27 mouse cellular contexts compared by ENCODE assay signal in genomic region chr3:129131140-129131539, GRCm38 (mm10).
DNase-seq lines count a peak whose midpoint lies in the region; ATAC-seq lines count a peak whose summit lies in the region.
"Had no signal": no experiment of that assay in that cellular context is flagged by ENCODE, and none has a peak within 500 bp of the region (broad histone marks: within the 10 kb centered on the region; RNA-seq: fewer than 3 reads in every experiment).

No protein-coding gene starts in this region.

- no peaks in the 10 kb centered on the region for H3K36me3 ChIP-seq in embryonic facial prominence, embryonic 11.5 days (replicated peaks; ENCODE audit: control insufficient read depth, insufficient read depth, low read depth, low read length)
- H3K36me3 ChIP-seq in embryonic facial prominence, embryonic 10.5 days (replicated peaks), result no peaks in the 10 kb centered on the region
- no peaks in the 10 kb centered on the region for H3K36me3 ChIP-seq in hindbrain, embryonic 10.5 days
- H3K36me3 ChIP-seq in hindbrain, embryonic 14.5 days (replicated peaks; ENCODE audit: control insufficient read depth, insufficient read depth), result no peaks in the 10 kb centered on the region
- H3K36me3 ChIP-seq: embryonic facial prominence, embryonic 13.5 days; heart, embryonic 10.5 days; heart, embryonic 15.5 days; hindbrain, embryonic 15.5 days; kidney, embryonic 15.5 days; limb, embryonic 13.5 days; lung, embryonic 15.5 days had no signal

- no peak overlapping the region for H3K27ac ChIP-seq in embryonic facial prominence, embryonic 11.5 days (replicated peaks; ENCODE audit: low read depth, low read length)
- H3K27ac ChIP-seq in embryonic facial prominence, embryonic 10.5 days (replicated peaks), result no peak overlapping the region
- H3K27ac ChIP-seq in hindbrain, embryonic 10.5 days, result no peak overlapping the region
- H3K27ac ChIP-seq in hindbrain, embryonic 14.5 days, result no peak overlapping the region
- H3K27ac ChIP-seq: embryonic facial prominence, embryonic 13.5 days; heart, embryonic 10.5 days; heart, embryonic 15.5 days; hindbrain, embryonic 15.5 days; kidney, embryonic 15.5 days; left cerebral cortex, adult 2 months; limb, embryonic 13.5 days; lung, embryonic 15.5 days had no signal

- no peak overlapping the region for H3K9ac ChIP-seq in embryonic facial prominence, embryonic 11.5 days (replicated peaks; ENCODE audit: low read length)
- no peak overlapping the region for H3K9ac ChIP-seq in hindbrain, embryonic 14.5 days
- H3K9ac ChIP-seq: embryonic facial prominence, embryonic 13.5 days; heart, embryonic 15.5 days; hindbrain, embryonic 15.5 days; kidney, embryonic 15.5 days; limb, embryonic 13.5 days; lung, embryonic 15.5 days had no signal

- DNase-seq in embryonic facial prominence, embryonic 11.5 days (ENCODE audit: low spot score), result peak; percentile 7
- no peak for DNase-seq in embryonic facial prominence, embryonic 10.5 days (ENCODE audit: low spot score)
- peak; percentile 32 for DNase-seq in hindbrain, embryonic 10.5 days (ENCODE audit: low spot score)
- no peak for DNase-seq in hindbrain, embryonic 14.5 days (ENCODE audit: low spot score)
- peak; percentile 22 for DNase-seq in retina, embryonic 14.5 days (ENCODE audit: low spot score)
- DNase-seq in retina, postnatal 1 day, result no peak
- no peak for DNase-seq in layer of hippocampus, adult 9-11 months
- DNase-seq in right cerebral cortex, postnatal 4 days, result no peak
- DNase-seq: adrenal gland, postnatal 14 days; cerebellum, adult 11-12 months; cerebellum, adult 9-11 months; gastrocnemius, postnatal 14 days; kidney, adult 11 months; kidney, postnatal 25 days; right cerebral cortex, postnatal 25 days; spleen, adult 18-20 months; thymus, postnatal 14 days had no signal

- no peaks in the 10 kb centered on the region for H3K4me1 ChIP-seq in embryonic facial prominence, embryonic 11.5 days (ENCODE audit: control insufficient read depth, insufficient read depth, low read length)
- 0 out of 2 replicates have a peak, but pooled peaks cover 4% of the 10 kb centered on the region for H3K4me1 ChIP-seq in embryonic facial prominence, embryonic 10.5 days
- H3K4me1 ChIP-seq in hindbrain, embryonic 10.5 days (replicated peaks), result peaks cover 20% of the 10 kb centered on the region
- H3K4me1 ChIP-seq in hindbrain, embryonic 14.5 days (replicated peaks; ENCODE audit: control insufficient read depth, insufficient read depth, low read length), result no peaks in the 10 kb centered on the region
- H3K4me1 ChIP-seq: embryonic facial prominence, embryonic 13.5 days; heart, embryonic 10.5 days; heart, embryonic 15.5 days; hindbrain, embryonic 15.5 days; kidney, embryonic 15.5 days; limb, embryonic 13.5 days; lung, embryonic 15.5 days had no signal

- 41% methylated on average over 8 of the region's 8 CpGs for WGBS in embryonic facial prominence, embryonic 11.5 days
- WGBS in embryonic facial prominence, embryonic 10.5 days, result 43% methylated on average over 8 of the region's 8 CpGs
- WGBS in hindbrain, embryonic 10.5 days, result 29% methylated on average over 8 of the region's 8 CpGs
- WGBS in hindbrain, embryonic 14.5 days, result 10% methylated on average over 8 of the region's 8 CpGs

- H3K27me3 ChIP-seq in embryonic facial prominence, embryonic 11.5 days (ENCODE audit: control insufficient read depth, insufficient read depth, low read length), result no peaks in the 10 kb centered on the region
- no peaks in the 10 kb centered on the region for H3K27me3 ChIP-seq in embryonic facial prominence, embryonic 10.5 days (replicated peaks; ENCODE audit: low read depth, poor library complexity, severe bottlenecking)
- H3K27me3 ChIP-seq in hindbrain, embryonic 10.5 days (ENCODE audit: insufficient read depth, poor library complexity, severe bottlenecking), result peaks cover 5% of the 10 kb centered on the region; the same call in 1 of the 2 replicates
- no peaks in the 10 kb centered on the region for H3K27me3 ChIP-seq in hindbrain, embryonic 14.5 days (ENCODE audit: control insufficient read depth, insufficient read depth, low read length)
- H3K27me3 ChIP-seq: embryonic facial prominence, embryonic 13.5 days; heart, embryonic 15.5 days; hindbrain, embryonic 15.5 days; kidney, embryonic 15.5 days; limb, embryonic 13.5 days; lung, embryonic 15.5 days had no signal

- no peak for ATAC-seq in embryonic facial prominence, embryonic 11.5 days (replicated peaks; ENCODE audit: insufficient number of reproducible peaks, low FRiP score, low TSS enrichment, low read depth)
- ATAC-seq in hindbrain, embryonic 14.5 days (ENCODE audit: low FRiP score), result no peak
- ATAC-seq: inflammation-experienced regulatory T-cells, adult 6 months had no signal

- H3K9me3 ChIP-seq in embryonic facial prominence, embryonic 11.5 days (replicated peaks; ENCODE audit: control insufficient read depth, low read length), result no peaks in the 10 kb centered on the region
- no peaks in the 10 kb centered on the region for H3K9me3 ChIP-seq in embryonic facial prominence, embryonic 10.5 days
- no peaks in the 10 kb centered on the region for H3K9me3 ChIP-seq in hindbrain, embryonic 10.5 days
- no peaks in the 10 kb centered on the region for H3K9me3 ChIP-seq in hindbrain, embryonic 14.5 days (ENCODE audit: control insufficient read depth, low read length)
- H3K9me3 ChIP-seq: embryonic facial prominence, embryonic 13.5 days; heart, embryonic 10.5 days; heart, embryonic 15.5 days; hindbrain, embryonic 15.5 days; kidney, embryonic 15.5 days; limb, embryonic 13.5 days; lung, embryonic 15.5 days had no signal

- no peak overlapping the region for H3K4me2 ChIP-seq in embryonic facial prominence, embryonic 11.5 days (ENCODE audit: low read depth, low read length)
- H3K4me2 ChIP-seq in hindbrain, embryonic 14.5 days (replicated peaks), result no peak overlapping the region
- H3K4me2 ChIP-seq: embryonic facial prominence, embryonic 13.5 days; heart, embryonic 15.5 days; hindbrain, embryonic 15.5 days; kidney, embryonic 15.5 days; limb, embryonic 13.5 days; liver, embryonic 11.5 days; lung, embryonic 15.5 days had no signal

- no peak overlapping the region for H3K4me3 ChIP-seq in embryonic facial prominence, embryonic 11.5 days (ENCODE audit: low read depth, low read length)
- no peak overlapping the region for H3K4me3 ChIP-seq in embryonic facial prominence, embryonic 10.5 days
- H3K4me3 ChIP-seq in hindbrain, embryonic 10.5 days, result no peak overlapping the region
- H3K4me3 ChIP-seq in hindbrain, embryonic 14.5 days (replicated peaks; ENCODE audit: low read length), result no peak overlapping the region
- H3K4me3 ChIP-seq: embryonic facial prominence, embryonic 13.5 days; heart, embryonic 10.5 days; heart, embryonic 15.5 days; hindbrain, embryonic 15.5 days; kidney, embryonic 15.5 days; left cerebral cortex, adult 2 months; limb, embryonic 13.5 days; lung, embryonic 15.5 days had no signal

Comparison
In these comparisons a context has a peak if more than half of its experiments do, and no peak if none do; other contexts are left out.
1. DNase-seq: peak in embryonic facial prominence, embryonic 11.5 days (single experiment), hindbrain, embryonic 10.5 days (single experiment) and retina, embryonic 14.5 days (single experiment); none in embryonic facial prominence, embryonic 10.5 days (single experiment), hindbrain, embryonic 14.5 days (single experiment), retina, postnatal 1 day (single experiment), layer of hippocampus, adult 9-11 months (single experiment) and right cerebral cortex, postnatal 4 days (single experiment).